Mouse (Mus musculus) cerebellum, adult 11 months (tissue): ENCODE measurements around the gene Pcsk4.

ENCODE experiments used
- DNase-seq: peaks from one replicate; pipeline ENCODE4 v3.0.0; 2022

The Pcsk4 gene

DNA sequence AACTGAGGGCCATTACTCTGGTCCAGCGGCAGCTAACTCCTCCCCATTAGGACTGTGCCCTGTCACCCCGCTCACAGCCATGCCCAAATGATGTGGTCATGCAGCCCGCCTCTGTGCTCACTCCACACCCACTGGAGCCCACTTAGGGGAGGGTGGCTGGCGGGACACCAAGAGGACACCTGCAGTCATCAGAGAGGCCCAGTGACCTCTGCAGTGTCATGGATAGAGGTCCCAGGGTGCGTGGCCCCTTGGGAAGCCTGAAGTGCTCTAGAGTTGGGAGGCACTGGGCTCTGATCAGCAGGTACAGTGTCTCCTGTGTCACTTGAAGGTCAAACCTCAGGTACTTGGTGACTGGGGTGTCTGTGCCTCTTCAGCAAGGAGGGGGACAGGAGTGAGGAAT lies 32.5 kb downstream of the Pcsk4 start:
- no peak for DNase-seq

DNA sequence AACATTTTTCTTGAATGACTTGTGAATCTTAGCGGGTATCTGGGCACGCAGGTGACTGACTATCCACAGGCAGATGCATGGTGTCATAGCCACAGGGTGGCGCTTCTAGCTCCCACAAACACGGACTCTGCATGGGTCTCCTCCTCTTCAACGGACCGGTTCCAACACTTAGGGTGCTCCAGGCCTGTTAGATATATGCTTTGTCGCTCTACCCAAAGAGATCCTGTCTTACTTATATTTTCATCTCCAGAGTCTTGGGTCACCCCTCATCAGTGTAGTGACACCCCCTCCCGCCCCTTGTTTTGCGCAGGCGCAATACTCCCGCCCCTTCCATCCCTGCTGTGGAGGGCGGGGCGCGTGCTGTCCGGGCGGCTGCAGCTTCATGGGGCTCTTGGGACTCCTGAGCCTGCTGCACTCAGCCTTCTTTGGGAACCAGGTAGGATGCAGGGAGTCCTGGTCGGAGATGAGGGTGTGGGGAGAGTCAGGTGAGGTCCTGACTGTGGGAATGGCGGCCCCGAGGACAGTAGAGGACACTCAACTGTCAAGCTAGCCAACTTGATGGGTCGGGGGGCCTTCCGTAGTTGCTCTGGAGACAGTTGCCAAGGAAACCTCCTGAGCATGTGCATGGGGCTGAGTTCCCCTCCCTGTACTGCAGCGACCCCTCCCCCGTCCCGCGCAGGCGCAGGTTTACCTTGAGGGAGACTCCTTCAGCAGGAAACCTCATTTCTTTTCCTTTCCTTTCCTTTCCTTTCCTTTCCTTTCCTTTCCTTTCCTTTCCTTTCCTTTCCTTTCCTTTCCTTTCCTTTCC lies 33.5 kb downstream of the Pcsk4 start, which contains the start of gene Apc2:
TSS of gene Apc2 (plus strand) at position 360 of the 808 bp plus-strand sequence.
- peak; percentile 83 for DNase-seq

DNA sequence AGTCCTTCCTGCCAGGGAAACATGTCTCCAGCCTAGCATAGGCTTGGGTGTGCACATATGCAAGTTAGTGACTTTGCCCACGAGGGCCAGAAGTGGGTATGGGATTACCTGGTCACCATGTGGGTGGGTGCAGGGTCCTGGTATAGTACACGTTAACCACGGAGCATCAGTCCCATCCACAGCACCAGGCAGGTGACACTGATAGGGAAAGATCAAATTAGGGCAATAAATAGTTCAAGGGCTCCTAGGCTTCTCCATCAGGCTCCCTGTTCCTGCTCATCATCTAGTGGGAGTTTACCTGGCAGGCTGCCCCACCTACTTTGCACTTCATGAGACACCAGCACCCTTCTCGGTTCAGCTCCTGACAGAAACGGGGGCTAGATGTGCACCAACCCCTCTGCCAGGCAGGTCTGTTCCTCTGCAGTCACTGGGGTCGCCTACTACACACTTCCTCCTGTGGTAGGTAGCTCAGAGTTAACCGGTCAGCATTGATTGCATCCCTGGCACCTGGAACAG lies 34.5 kb downstream of the Pcsk4 start:
- no peak for DNase-seq

- no peak for DNase-seq
Observed at GRCm38 (mm10) chr10:80294311-80294710, 35.0 kb downstream of the Pcsk4 start.

- DNase-seq = no peak
Observed at GRCm38 (mm10) chr10:80293325-80293724, 36.0 kb downstream of the Pcsk4 start.

- peak; percentile 94 for DNase-seq
Observed at GRCm38 (mm10) chr10:80292251-80293146, 36.8 kb downstream of the Pcsk4 start, which contains the start of gene Rps15. TSS of gene Rps15 (plus strand) at chr10:80292453.

DNA sequence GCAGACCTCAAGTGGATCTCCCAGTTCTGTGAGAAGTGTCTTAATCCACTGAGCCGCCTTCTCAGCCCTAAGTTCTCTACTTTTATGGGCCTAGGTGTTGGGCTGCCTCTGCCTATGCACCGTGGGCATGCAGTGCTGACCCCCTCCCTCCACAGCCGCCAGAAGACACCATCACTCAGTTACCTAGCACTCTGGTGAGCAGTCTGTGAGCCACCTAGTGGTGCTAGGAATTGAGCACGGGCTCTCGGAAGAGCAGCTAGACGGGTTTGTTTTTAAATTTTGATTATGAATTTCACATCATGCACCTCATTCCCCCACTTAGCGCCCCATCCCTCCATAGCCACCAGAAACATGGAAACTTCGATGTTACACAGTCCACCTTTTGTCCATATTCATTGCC lies 40.6 kb downstream of the Pcsk4 start:
- no peak for DNase-seq

DNA sequence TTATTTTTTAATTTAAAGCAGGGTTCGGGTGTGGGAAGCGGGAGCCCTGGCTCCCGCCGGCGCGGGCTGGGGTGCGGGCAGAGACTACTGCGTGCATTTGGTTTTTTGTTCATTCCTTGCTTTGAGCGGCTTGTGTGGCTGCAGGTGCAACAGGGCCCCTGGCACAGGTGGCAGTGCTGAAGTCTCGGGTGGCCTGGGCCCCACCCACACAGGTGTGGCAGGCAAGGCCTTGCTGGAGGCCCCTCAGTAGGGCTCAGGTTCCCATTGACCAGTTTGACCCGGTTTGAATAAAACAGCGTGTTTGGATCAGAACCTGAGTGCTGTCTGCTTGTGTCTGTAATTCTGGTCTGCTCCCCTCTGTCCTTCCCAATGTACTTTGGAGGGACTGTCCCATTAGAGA lies 41.2 kb downstream of the Pcsk4 start:
- no peak for DNase-seq

DNA sequence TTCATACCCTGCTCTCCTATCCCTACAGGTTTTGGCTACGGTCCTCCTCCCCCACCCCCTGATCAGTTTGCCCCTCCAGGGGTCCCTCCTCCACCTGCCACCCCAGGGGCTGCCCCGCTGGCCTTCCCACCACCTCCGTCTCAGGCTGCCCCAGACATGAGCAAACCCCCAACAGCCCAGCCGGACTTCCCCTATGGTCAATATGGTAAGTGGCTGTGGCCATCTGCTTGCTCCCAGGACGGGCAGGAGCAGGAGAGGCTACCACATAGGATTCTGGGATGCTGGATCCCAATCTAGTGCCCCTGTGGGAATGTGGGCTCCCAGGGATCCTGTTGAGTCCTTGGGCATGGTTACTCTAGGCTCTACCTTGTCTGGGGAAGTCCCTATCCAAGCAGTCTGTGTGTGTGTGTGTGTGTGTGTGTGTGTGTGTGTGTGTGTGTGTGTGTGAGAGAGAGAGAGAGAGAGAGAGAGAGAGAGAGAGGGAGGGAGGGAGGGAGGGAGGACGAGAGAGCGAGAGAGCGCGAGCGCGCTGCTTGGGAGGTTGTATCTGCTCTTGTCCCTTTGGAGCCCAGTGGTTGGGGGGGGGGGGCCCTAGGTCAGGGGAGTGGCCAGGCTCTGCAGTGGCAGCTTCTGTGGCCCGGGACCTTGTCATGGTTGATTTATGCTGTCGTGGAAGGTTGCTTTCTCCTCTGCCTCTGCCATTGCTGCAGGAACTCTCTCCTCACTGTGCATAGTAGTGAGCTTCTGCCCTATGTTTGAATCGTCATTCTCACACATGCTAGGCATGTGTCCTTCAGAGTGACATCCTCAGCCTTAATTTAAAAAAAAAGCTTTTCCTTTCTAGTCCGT lies 43.9 kb downstream of the Pcsk4 start:
- DNase-seq = no peak

GRCm38 (mm10) chr10:80282481-80283441 lies 46.5 kb downstream of the Pcsk4 start:
- DNase-seq = no peak

DNA sequence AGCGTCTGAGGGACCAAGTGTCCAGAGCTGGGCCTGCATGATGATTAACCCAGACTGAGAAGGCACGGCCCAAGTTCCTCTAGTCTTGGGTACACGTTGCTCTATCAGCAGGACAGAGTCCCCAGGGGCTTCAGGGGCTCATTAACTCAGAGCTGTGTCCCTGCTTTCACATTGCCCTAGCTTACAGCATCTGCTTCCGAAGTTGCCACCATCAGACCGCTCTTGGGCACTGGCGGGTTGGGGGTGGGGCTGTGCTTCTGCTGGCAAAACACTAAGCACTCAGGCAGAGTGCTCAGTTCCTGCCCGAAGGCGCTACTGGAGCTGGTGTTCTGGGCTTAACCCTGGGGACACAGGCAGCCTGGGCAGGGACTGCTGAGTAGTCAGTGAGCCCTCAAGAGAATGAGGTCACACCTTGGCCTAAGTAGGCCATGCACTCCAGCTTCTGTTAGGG lies 47.4 kb downstream of the Pcsk4 start:
- no peak for DNase-seq

DNA sequence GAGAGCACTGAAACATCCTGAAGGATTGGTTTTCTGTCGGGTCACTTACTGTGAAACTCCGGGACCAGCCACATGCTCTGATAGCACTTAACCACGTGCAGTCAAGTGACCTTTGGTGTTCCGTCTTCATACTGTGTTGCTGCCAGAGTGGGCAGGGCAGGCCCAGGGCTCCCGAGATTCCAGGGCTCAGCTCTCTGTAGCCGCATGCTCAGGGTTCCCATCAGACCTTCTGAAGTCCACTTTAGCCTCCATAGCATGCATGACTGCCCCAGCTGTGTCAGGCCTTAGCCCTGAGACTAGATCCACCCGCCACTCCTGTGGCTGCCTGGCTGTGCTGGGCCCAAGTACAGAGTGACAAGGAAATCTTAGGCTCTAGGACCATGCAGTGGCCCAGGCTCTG lies 48.0 kb downstream of the Pcsk4 start:
- DNase-seq = no peak

GRCm38 (mm10) chr10:80279273-80279672 lies 50.0 kb downstream of the Pcsk4 start:
- no peak for DNase-seq

- no peak for DNase-seq
Observed at GRCm38 (mm10) chr10:80278390-80278789, 50.9 kb downstream of the Pcsk4 start.

GRCm38 (mm10) chr10:80276238-80276637 lies 53.1 kb downstream of the Pcsk4 start:
- no peak for DNase-seq

DNA sequence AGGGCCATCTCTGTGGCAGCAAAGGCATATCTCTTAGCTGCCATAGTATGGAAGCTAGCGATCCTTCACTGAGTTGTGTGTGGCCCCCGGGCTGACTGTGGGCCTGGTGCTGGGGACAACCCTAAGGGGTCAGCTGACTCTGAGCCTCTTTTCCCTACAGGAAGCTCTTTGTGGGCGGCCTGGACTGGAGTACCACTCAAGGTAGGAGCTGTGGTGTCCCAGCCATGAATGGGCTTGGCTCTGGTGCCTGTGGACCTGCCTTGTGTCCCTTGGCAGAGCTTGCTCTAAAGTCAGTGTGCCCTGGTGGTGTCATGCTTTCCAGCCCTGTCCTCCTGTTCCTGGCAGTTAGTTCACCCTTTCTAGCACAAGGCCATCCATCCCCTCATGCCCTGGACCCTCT lies 55.5 kb downstream of the Pcsk4 start:
- DNase-seq = no peak

GRCm38 (mm10) chr10:80271870-80272585 lies 57.3 kb downstream of the Pcsk4 start:
- DNase-seq = no peak
